Mouse (Mus musculus): ENCODE data around the gene Dnpep. TPM values are rescaled to one million over a fixed set of nuclear protein-coding genes. Genes with fewer than 3 reads are reported as not detected.

The Dnpep gene
- polyA plus RNA-seq, 1 experiment from 2014 or later: 83.7 TPM

DNA sequence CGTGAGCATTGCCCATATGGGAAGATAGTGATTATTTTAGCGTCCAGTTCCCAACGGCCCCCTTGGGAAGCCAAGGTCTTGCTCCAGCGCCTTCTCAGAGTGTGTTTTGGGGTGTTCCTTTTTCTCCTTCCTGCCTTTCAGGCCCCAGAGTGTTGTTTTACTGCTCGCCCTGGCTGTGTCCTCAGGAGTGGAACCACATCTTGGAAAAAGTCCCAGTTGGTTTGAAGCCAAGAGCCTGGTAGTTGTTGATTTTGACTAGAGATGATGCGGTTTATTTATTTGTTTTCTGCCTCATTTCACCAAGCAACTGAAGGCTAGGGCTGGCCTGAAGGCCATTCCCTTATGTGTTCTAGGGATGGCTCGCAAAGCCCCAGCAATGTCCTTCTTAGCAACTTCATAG is 39.5 kb upstream of the Dnpep start:
- no peaks in the 10 kb centered on the region for H3K9me3 ChIP-seq (ENCODE audit: control insufficient read depth, low read length)
- no peaks in the 10 kb centered on the region; the same call in 1 of the 2 replicates for H3K4me1 ChIP-seq (replicated peaks; ENCODE audit: control insufficient read depth, insufficient read depth, low read length)
- peaks cover 39% of the 10 kb centered on the region for H3K27me3 ChIP-seq (replicated peaks; ENCODE audit: control insufficient read depth, insufficient read depth, low read length)
- WGBS: 82% methylated on average over 7 of the region's 7 CpGs
- H3K9ac ChIP-seq (ENCODE audit: low read depth, low read length): no peak overlapping the region
- no peak overlapping the region for H3K4me3 ChIP-seq (ENCODE audit: low read depth, low read length)
- no peak overlapping the region for H3K27ac ChIP-seq (ENCODE audit: low read depth, low read length)
- DNase-seq (ENCODE audit: low spot score): no peak
- H3K4me2 ChIP-seq: no peak overlapping the region
- H3K36me3 ChIP-seq (ENCODE audit: control insufficient read depth, insufficient read depth, low read length): no peaks in the 10 kb centered on the region
- ATAC-seq (replicated peaks; ENCODE audit: low FRiP score): no peak

GRCm38 (mm10) chr1:75349275-75349674 is 31.5 kb upstream of the Dnpep start:
- no peak for ATAC-seq (replicated peaks; ENCODE audit: low FRiP score)
- Histone ChIP-seq H3K27ac (ENCODE audit: low read depth, low read length) (no peak overlapping the region), H3K27me3 (replicated peaks; ENCODE audit: control insufficient read depth, insufficient read depth, low read length) (peaks cover 18% of the 10 kb centered on the region), H3K4me2 (no peak overlapping the region), H3K4me3 (ENCODE audit: low read depth, low read length) (no peak overlapping the region), H3K9me3 (ENCODE audit: control insufficient read depth, low read length) (no peaks in the 10 kb centered on the region), H3K9ac (ENCODE audit: low read depth, low read length) (no peak overlapping the region), H3K4me1 (replicated peaks; ENCODE audit: control insufficient read depth, insufficient read depth, low read length) (peaks cover 7% of the 10 kb centered on the region; the same call in 1 of the 2 replicates), H3K36me3 (ENCODE audit: control insufficient read depth, insufficient read depth, low read length) (no peaks in the 10 kb centered on the region)
- 49% methylated on average over 5 of the region's 5 CpGs for WGBS
- DNase-seq (ENCODE audit: low spot score): no peak

GRCm38 (mm10) chr1:75347279-75347678 is 29.5 kb upstream of the Dnpep start:
- Histone ChIP-seq H3K4me3 (ENCODE audit: low read depth, low read length) (no peak overlapping the region), H3K4me1 (replicated peaks; ENCODE audit: control insufficient read depth, insufficient read depth, low read length) (peaks cover 7% of the 10 kb centered on the region; the same call in 1 of the 2 replicates), H3K4me2 (no peak overlapping the region), H3K9ac (ENCODE audit: low read depth, low read length) (no peak overlapping the region), H3K9me3 (ENCODE audit: control insufficient read depth, low read length) (no peaks in the 10 kb centered on the region), H3K27ac (ENCODE audit: low read depth, low read length) (no peak overlapping the region), H3K36me3 (ENCODE audit: control insufficient read depth, insufficient read depth, low read length) (no peaks in the 10 kb centered on the region), H3K27me3 (replicated peaks; ENCODE audit: control insufficient read depth, insufficient read depth, low read length) (peaks cover 24% of the 10 kb centered on the region)
- ATAC-seq (replicated peaks; ENCODE audit: low FRiP score) (no peak), DNase-seq (ENCODE audit: low spot score) (no peak)
- 73% methylated on average over 5 of the region's 5 CpGs for WGBS

DNA sequence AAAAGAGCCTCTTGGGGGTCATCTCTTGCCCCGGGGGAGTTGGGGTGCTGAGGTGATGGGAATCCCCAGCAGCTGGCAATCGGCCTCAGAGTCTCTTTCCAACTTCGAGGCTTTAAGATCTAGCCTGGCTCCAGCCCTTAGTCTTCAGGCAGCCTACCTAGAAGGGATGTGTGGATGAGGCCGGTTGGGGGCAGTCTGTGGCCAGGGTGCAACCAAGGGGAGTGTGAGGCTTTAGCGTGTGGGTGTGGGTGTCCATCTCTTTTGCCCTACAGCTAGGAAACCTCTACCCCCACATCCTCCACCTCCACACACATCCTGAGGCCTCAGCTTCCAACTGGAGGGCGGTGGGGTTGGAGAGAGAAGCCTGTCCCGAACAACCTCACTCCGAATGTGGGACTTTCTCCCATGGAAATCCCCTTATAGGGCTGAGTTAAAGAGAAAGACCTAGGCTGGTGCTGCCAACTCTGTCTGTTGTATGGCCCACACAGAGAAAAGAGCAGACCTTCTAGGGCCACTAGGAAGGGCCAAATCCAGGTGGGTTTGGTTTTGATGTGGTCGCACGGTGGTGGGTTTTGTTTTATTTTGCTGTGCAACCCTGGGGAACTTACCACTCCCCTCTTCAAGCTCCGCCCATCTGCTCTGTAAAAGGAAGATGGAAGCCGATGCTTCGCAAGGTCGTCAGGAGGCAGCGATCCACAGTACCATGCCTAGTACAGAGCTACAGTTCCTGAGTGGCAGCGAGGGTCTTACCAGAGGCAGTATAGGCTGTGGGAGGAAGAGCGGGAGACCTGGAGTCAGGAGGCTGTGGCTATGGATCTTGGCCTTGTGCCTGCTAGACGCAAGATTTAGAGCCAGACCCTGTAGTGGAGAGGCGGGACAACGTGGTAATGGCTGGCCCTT is 27.5 kb upstream of the Dnpep start:
- Histone ChIP-seq H3K9ac (ENCODE audit: low read depth, low read length) (no peak overlapping the region), H3K4me2 (no peak overlapping the region)
- DNase-seq (ENCODE audit: low spot score): no peak

DNA sequence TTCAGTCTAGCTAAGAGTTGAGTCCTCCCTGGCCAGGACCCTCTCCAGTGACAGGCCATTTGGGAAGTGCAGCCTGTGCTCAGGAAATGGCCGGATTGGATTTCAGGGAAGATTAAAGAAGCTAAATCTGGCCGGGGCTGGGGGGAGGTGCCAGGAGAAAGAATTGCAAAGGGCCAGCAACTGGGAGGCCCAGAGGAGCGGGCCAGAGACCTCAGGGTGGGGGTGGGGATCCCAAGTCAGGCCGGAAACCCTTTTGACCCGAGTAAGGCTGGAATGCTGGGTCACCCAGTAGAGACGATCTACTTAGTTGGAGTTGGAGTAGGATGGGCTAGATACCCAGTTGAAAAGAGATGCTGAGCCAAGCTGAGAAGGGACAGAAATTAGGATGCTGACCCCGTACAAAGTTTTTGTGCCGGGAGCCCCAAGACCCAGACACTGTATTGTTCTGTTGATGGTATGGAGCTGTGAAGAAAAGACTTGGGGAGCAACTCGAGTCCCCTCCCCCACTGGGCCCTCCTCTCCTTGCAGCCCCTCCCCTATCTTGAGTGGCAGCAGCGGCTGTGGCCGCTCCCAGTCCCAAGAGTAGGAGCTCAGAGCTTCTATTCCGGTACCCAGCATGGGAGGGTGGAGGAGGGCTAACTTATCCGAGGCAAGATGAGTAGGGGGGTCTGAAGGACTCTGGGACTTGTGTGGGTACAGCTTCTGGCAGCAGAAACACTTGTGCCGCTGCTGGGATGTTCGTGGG is 26.7 kb upstream of the Dnpep start:
- ATAC-seq (replicated peaks; ENCODE audit: low FRiP score) (peak; percentile 10; the same call in 1 of the 2 replicates), DNase-seq (ENCODE audit: low spot score) (no peak)
- Histone ChIP-seq H3K4me2 (no peak overlapping the region), H3K4me1 (replicated peaks; ENCODE audit: control insufficient read depth, insufficient read depth, low read length) (peaks cover 7% of the 10 kb centered on the region; the same call in 1 of the 2 replicates), H3K36me3 (ENCODE audit: control insufficient read depth, insufficient read depth, low read length) (no peaks in the 10 kb centered on the region), H3K4me3 (ENCODE audit: low read depth, low read length) (no peak overlapping the region), H3K27me3 (replicated peaks; ENCODE audit: control insufficient read depth, insufficient read depth, low read length) (peaks cover 31% of the 10 kb centered on the region), H3K9me3 (ENCODE audit: control insufficient read depth, low read length) (no peaks in the 10 kb centered on the region), H3K27ac (ENCODE audit: low read depth, low read length) (peak overlapping the region; percentile 43; the same call in 1 of the 2 replicates), H3K9ac (ENCODE audit: low read depth, low read length) (no peak overlapping the region)
- WGBS: 11% methylated on average over 15 of the region's 15 CpGs

More for the DNA sequence above, 27.5 kb upstream of the Dnpep start:
- ATAC-seq (replicated peaks; ENCODE audit: low FRiP score): no peak
- Histone ChIP-seq H3K27ac (ENCODE audit: low read depth, low read length) (peak overlapping the region; percentile 28; the same call in 1 of the 2 replicates), H3K9me3 (ENCODE audit: control insufficient read depth, low read length) (no peaks in the 10 kb centered on the region), H3K4me1 (replicated peaks; ENCODE audit: control insufficient read depth, insufficient read depth, low read length) (peaks cover 7% of the 10 kb centered on the region; the same call in 1 of the 2 replicates), H3K36me3 (ENCODE audit: control insufficient read depth, insufficient read depth, low read length) (no peaks in the 10 kb centered on the region), H3K4me3 (ENCODE audit: low read depth, low read length) (no peak overlapping the region), H3K27me3 (replicated peaks; ENCODE audit: control insufficient read depth, insufficient read depth, low read length) (peaks cover 28% of the 10 kb centered on the region)
- 36% methylated on average over 20 of the region's 20 CpGs for WGBS

GRCm38 (mm10) chr1:75342874-75343416 is 25.2 kb upstream of the Dnpep start:
- ATAC-seq (replicated peaks; ENCODE audit: low FRiP score): no peak
- Histone ChIP-seq H3K36me3 (ENCODE audit: control insufficient read depth, insufficient read depth, low read length) (no peaks in the 10 kb centered on the region), H3K4me3 (ENCODE audit: low read depth, low read length) (no peak overlapping the region), H3K9me3 (ENCODE audit: control insufficient read depth, low read length) (no peaks in the 10 kb centered on the region), H3K4me2 (no peak overlapping the region), H3K4me1 (replicated peaks; ENCODE audit: control insufficient read depth, insufficient read depth, low read length) (peaks cover 7% of the 10 kb centered on the region; the same call in 1 of the 2 replicates), H3K27ac (ENCODE audit: low read depth, low read length) (no peak overlapping the region), H3K27me3 (replicated peaks; ENCODE audit: control insufficient read depth, insufficient read depth, low read length) (peaks cover 31% of the 10 kb centered on the region), H3K9ac (ENCODE audit: low read depth, low read length) (no peak overlapping the region)
- DNase-seq (ENCODE audit: low spot score): no peak
- WGBS: 3% methylated on average over 8 of the region's 8 CpGs

GRCm38 (mm10) chr1:75340519-75340918 is 22.7 kb upstream of the Dnpep start:
- Histone ChIP-seq H3K27ac (ENCODE audit: low read depth, low read length) (no peak overlapping the region), H3K27me3 (replicated peaks; ENCODE audit: control insufficient read depth, insufficient read depth, low read length) (peaks cover 27% of the 10 kb centered on the region), H3K4me1 (replicated peaks; ENCODE audit: control insufficient read depth, insufficient read depth, low read length) (peaks cover 14% of the 10 kb centered on the region; the same call in 1 of the 2 replicates), H3K36me3 (ENCODE audit: control insufficient read depth, insufficient read depth, low read length) (no peaks in the 10 kb centered on the region), H3K4me3 (ENCODE audit: low read depth, low read length) (no peak overlapping the region), H3K9ac (ENCODE audit: low read depth, low read length) (no peak overlapping the region), H3K9me3 (ENCODE audit: control insufficient read depth, low read length) (no peaks in the 10 kb centered on the region), H3K4me2 (no peak overlapping the region)
- no peak for ATAC-seq (replicated peaks; ENCODE audit: low FRiP score)
- DNase-seq (ENCODE audit: low spot score): no peak
- 71% methylated on average over 2 of the region's 2 CpGs for WGBS

DNA sequence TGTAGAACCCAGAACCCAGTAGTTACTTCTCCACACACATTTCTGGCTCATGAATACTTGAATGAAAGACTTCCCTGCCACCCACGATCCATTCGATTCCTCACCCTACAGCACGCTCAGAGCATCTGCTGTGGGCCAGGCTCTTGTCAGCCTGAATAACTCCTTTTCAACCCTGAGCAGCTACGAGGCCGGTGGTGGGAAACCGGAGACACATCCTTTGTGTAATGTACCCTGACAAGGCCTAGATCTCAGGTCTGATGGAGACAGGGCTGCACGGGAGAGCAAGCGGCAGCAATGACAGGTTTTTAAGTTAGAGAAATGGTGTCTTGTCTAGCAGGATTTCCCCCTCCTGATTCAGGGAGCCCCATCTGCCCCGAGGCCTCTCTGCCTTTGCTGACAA is 21.5 kb upstream of the Dnpep start:
- no peaks in the 10 kb centered on the region for H3K36me3 ChIP-seq (ENCODE audit: control insufficient read depth, insufficient read depth, low read length)
- H3K4me3 ChIP-seq (ENCODE audit: low read depth, low read length): no peak overlapping the region
- peaks cover 7% of the 10 kb centered on the region; the same call in 1 of the 2 replicates for H3K4me1 ChIP-seq (replicated peaks; ENCODE audit: control insufficient read depth, insufficient read depth, low read length)
- H3K27ac ChIP-seq (ENCODE audit: low read depth, low read length): no peak overlapping the region
- DNase-seq (ENCODE audit: low spot score) (no peak), ATAC-seq (replicated peaks; ENCODE audit: low FRiP score) (no peak)
- H3K9me3 ChIP-seq (ENCODE audit: control insufficient read depth, low read length): no peaks in the 10 kb centered on the region
- H3K27me3 ChIP-seq (replicated peaks; ENCODE audit: control insufficient read depth, insufficient read depth, low read length): peaks cover 18% of the 10 kb centered on the region
- H3K9ac ChIP-seq (ENCODE audit: low read depth, low read length): no peak overlapping the region
- 58% methylated on average over 9 of the region's 9 CpGs for WGBS
- no peak overlapping the region for H3K4me2 ChIP-seq
